Mouse (Mus musculus): ENCODE data around the gene Tmod1.

DNA sequence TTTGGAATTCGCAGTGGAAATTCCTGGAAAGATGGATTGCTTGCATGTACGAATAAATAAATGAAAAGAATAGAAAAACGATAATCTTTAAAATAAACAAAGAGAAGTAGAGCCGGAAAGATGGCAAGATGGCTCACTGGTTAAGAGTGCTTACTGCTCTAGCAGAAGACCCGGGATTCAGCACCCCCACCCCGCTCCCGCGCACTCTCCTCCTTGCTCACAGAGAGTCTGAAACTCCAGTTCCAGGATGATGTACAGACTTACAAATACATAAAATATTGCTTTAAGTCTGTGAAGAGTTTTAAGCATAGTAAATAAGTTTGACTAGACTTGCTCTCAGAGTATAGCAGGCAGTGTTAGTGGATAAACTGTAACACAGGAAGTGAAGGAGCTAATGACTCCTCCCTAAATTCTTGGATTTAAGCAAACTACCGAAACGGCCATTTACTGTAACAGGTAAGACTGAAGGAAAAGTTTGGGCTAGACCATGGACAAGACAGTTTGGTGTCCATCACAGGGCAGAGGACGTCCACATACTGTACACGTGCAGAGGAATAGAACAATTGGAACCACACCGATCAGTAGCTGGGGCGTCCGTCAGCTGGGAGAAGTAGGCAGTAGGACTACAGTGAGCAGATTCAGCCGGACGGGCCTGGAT, 99.0 kb downstream of the Tmod1 start:
- no peak for TF ChIP-seq CTCF (IDR thresholded peaks at IDR 0.05; ENCODE audit: extremely low read depth, insufficient read length, insufficient replicate concordance, low read depth, low read length)
- TF ChIP-seq POLR2A (IDR thresholded peaks at IDR 0.05; ENCODE audit: low read depth, low read length): no peak

Measured in small intestine, adult 2 months (tissue).